9 mouse cellular contexts compared by ENCODE assay signal in genomic region chr9:115314556-115314955, GRCm38 (mm10). TPM values are rescaled to one million over a fixed set of nuclear protein-coding genes. Genes with fewer than 3 reads are reported as not detected.
DNase-seq lines count a peak whose midpoint lies in the region; ATAC-seq lines count a peak whose summit lies in the region.
"Had no signal": no experiment of that assay in that cellular context is flagged by ENCODE, and none has a peak within 500 bp of the region (broad histone marks: within the 10 kb centered on the region; RNA-seq: fewer than 3 reads in every experiment).

No protein-coding gene starts in this region.

- no peak overlapping the region for H3K9ac ChIP-seq in hindbrain, embryonic 16.5 days (ENCODE audit: low read depth, low read length)

- 9% methylated on average over 10 of the region's 10 CpGs for WGBS in hindbrain, embryonic 16.5 days

- no peak overlapping the region for H3K27ac ChIP-seq in hindbrain, embryonic 16.5 days (ENCODE audit: low read depth, low read length)

- peaks cover 20% of the 10 kb centered on the region for H3K4me1 ChIP-seq in erythroblast, embryonic 14.5 days (ENCODE audit: control insufficient read depth)
- peaks cover 3% of the 10 kb centered on the region for H3K4me1 ChIP-seq in hindbrain, embryonic 16.5 days (ENCODE audit: control insufficient read depth, insufficient read depth, low read depth, low read length)

- H3K9me3 ChIP-seq in erythroblast, embryonic 14.5 days (ENCODE audit: control insufficient read depth, low read length): no peaks in the 10 kb centered on the region
- H3K9me3 ChIP-seq in hindbrain, embryonic 16.5 days (ENCODE audit: control insufficient read depth, low read length): peaks cover 3% of the 10 kb centered on the region; the same call in 1 of the 2 replicates

- peak overlapping the region; percentile 3; the same call in 1 of the 2 replicates for H3K4me2 ChIP-seq in hindbrain, embryonic 16.5 days (ENCODE audit: low read length)

- peak; percentile 81 for DNase-seq in embryo, embryonic 11 days
- DNase-seq in lung, postnatal 25 days (ENCODE audit: low spot score): peak; percentile 32
- DNase-seq in cerebellum, adult 11 months: no peak
- DNase-seq in urinary bladder, postnatal 10 days (ENCODE audit: low spot score): no peak
- no peak for DNase-seq in T-cell, adult 2 months (ENCODE audit: low spot score)
- DNase-seq: right cerebral cortex, adult 18-20 months had no signal

- H3K27me3 ChIP-seq in erythroblast, embryonic 14.5 days (ENCODE audit: control insufficient read depth): no peaks in the 10 kb centered on the region
- no peaks in the 10 kb centered on the region for H3K27me3 ChIP-seq in hindbrain, embryonic 16.5 days (replicated peaks; ENCODE audit: control insufficient read depth, insufficient read depth, low read length)

- ATAC-seq in erythroblast, adult 5-6 weeks (replicated peaks; ENCODE audit: low FRiP score, poor library complexity, severe bottlenecking): no peak
- no peak for ATAC-seq in hindbrain, embryonic 16.5 days

- peak overlapping the region; percentile 32 for H3K4me3 ChIP-seq in erythroblast, embryonic 14.5 days (replicated peaks)
- no peak overlapping the region for H3K4me3 ChIP-seq in hindbrain, embryonic 16.5 days (ENCODE audit: low read length)

- no peaks in the 10 kb centered on the region for H3K36me3 ChIP-seq in erythroblast, embryonic 14.5 days (ENCODE audit: control insufficient read depth)
- H3K36me3 ChIP-seq in hindbrain, embryonic 16.5 days (ENCODE audit: control insufficient read depth, insufficient read depth, low read length): no peaks in the 10 kb centered on the region

RNA-seq across cellular contexts. Expression of gene Stt3b, which starts 4.3 kb away (rescaled TPM):
- polyA plus RNA-seq in erythroblast, embryonic 14.5 days (2012): 1.1 and 1.9 TPM in 2 replicates
- total RNA-seq in erythroblast, adult 5-6 weeks (2015; ENCODE audit: low replicate concordance): 38.7 and 39.8 TPM in 2 replicates
- total RNA-seq in erythroblast, adult 5-6 weeks (2017; ENCODE audit: low replicate concordance): 27.3 and 35.0 TPM in 2 replicates
- 83.3 and 93.7 TPM in 2 replicates for polyA plus RNA-seq in hindbrain, embryonic 16.5 days (2015; fragmentation: Nextera tagmentation; extraction: Ambion mirVana)

Comparison
In these comparisons a context has a peak if more than half of its experiments do, and no peak if none do; other contexts are left out.
1. DNase-seq: peak in embryo, embryonic 11 days (single experiment) and lung, postnatal 25 days (single experiment); none in cerebellum, adult 11 months (single experiment), urinary bladder, postnatal 10 days (single experiment) and T-cell, adult 2 months (single experiment).
2. RNA of gene Stt3b, which starts 4.3 kb away (polyA plus RNA-seq): 83.3 to 93.7 TPM in hindbrain, embryonic 16.5 days; 1.1 to 1.9 TPM in erythroblast, embryonic 14.5 days; every median in the first group is over 10 times any median in the second.